Mouse (Mus musculus): Measurements from ENCODE around the gene Grm4. TPM values are rescaled to one million over a fixed set of nuclear protein-coding genes. Genes with fewer than 3 reads are reported as not detected.

Gene Grm4
- polyA plus RNA-seq, 1 experiment from 2014 or later, result 5.8 TPM

DNA sequence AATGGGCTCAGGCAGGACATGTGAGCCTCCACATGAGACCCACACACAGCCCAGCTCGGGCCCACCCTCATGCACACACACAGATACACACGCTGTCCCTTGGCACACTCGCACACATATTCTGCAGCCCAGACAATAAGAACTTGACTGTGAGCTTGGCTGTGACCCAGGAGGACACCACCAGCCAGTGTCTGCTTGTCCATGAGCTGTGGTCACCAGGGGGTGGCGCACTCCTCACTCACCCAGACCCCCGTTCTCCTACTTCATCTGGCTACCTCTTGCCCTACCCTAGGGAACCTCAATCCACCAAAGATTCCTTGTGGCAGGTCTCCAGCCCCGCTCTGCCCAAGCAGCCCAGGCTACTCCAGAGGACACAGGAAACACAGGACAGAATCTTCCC lies 72.5 kb downstream of the Grm4 start:
- no peaks in the 10 kb centered on the region for H3K36me3 ChIP-seq
- H3K9ac ChIP-seq (replicated peaks), result no peak overlapping the region
- no peak overlapping the region for H3K27ac ChIP-seq
- no peaks in the 10 kb centered on the region for H3K27me3 ChIP-seq
- H3K4me1 ChIP-seq (replicated peaks), result peaks cover 12% of the 10 kb centered on the region
- 0 out of 2 replicates have a peak, but pooled peaks have one; percentile 18 for ATAC-seq
- no peak overlapping the region for H3K4me3 ChIP-seq (replicated peaks)
- 65% methylated on average over 6 of the region's 6 CpGs for WGBS
- no peaks in the 10 kb centered on the region for H3K9me3 ChIP-seq
- no peak overlapping the region for H3K4me2 ChIP-seq (replicated peaks)

- Histone ChIP-seq H3K4me1 (replicated peaks) (peaks cover 28% of the 10 kb centered on the region), H3K36me3 (no peaks in the 10 kb centered on the region), H3K27ac (no peak overlapping the region), H3K4me3 (replicated peaks) (no peak overlapping the region), H3K4me2 (replicated peaks) (no peak overlapping the region), H3K9me3 (no peaks in the 10 kb centered on the region), H3K27me3 (no peaks in the 10 kb centered on the region), H3K9ac (replicated peaks) (no peak overlapping the region; the same call in 1 of the 2 replicates)
- WGBS, result 62% methylated on average over 17 of the region's 17 CpGs
- ATAC-seq, result peak; percentile 19; the same call in 1 of the 2 replicates
Measured at GRCm38 (mm10) chr17:27445364-27446075, 75.7 kb downstream of the Grm4 start.

- Histone ChIP-seq H3K4me3 (replicated peaks) (no peak overlapping the region), H3K4me2 (replicated peaks) (no peak overlapping the region), H3K27me3 (no peaks in the 10 kb centered on the region), H3K36me3 (no peaks in the 10 kb centered on the region), H3K4me1 (replicated peaks) (peaks cover 22% of the 10 kb centered on the region), H3K9me3 (no peaks in the 10 kb centered on the region), H3K9ac (replicated peaks) (0 out of 2 replicates have a peak overlapping the region, but pooled peaks have one; percentile 28), H3K27ac (peak overlapping the region; percentile 39)
- 40% methylated on average over 13 of the region's 13 CpGs for WGBS
- no peak for ATAC-seq
Measured at GRCm38 (mm10) chr17:27442538-27443113, 78.6 kb downstream of the Grm4 start.

DNA sequence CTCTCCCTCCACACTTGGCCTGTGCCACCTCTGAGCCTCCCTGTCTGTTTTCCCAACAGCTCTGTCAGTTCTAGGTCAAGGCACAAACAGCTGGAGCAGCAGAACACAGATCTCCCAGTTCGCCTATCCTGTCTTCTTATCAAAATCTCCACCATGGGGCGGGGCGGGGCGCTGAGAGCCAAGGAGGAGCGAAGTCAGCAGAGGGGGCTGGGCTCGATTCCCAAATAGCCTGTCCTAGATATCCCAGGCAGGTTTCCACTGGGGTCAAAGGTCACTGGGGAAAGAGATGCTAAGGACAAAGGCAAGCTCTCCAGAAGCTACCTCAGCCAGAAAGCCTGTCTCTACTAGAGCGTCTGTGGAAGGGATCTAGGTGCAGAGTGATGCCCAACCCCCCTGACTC lies 79.4 kb downstream of the Grm4 start:
- Histone ChIP-seq H3K9ac (replicated peaks) (no peak overlapping the region), H3K36me3 (no peaks in the 10 kb centered on the region), H3K4me2 (replicated peaks) (no peak overlapping the region), H3K27ac (no peak overlapping the region), H3K9me3 (no peaks in the 10 kb centered on the region), H3K27me3 (no peaks in the 10 kb centered on the region), H3K4me1 (replicated peaks) (peaks cover 26% of the 10 kb centered on the region), H3K4me3 (replicated peaks) (no peak overlapping the region)
- WGBS, result 57% methylated on average over 7 of the region's 7 CpGs
- ATAC-seq, result no peak

- no peak overlapping the region for H3K4me3 ChIP-seq (replicated peaks)
- no peak for ATAC-seq
- H3K36me3 ChIP-seq, result no peaks in the 10 kb centered on the region; the same call in 1 of the 2 replicates
- H3K4me2 ChIP-seq (replicated peaks), result no peak overlapping the region
- H3K9me3 ChIP-seq, result no peaks in the 10 kb centered on the region
- no peak overlapping the region for H3K27ac ChIP-seq
- no peak overlapping the region; the same call in 1 of the 2 replicates for H3K9ac ChIP-seq (replicated peaks)
- peaks cover 3% of the 10 kb centered on the region; the same call in 1 of the 2 replicates for H3K27me3 ChIP-seq
- H3K4me1 ChIP-seq (replicated peaks), result peaks cover 40% of the 10 kb centered on the region
- WGBS, result 21% methylated on average over 13 of the region's 13 CpGs
Measured at GRCm38 (mm10) chr17:27435799-27436198, 85.4 kb downstream of the Grm4 start.

GRCm38 (mm10) chr17:27435225-27435624 lies 86.0 kb downstream of the Grm4 start:
- ATAC-seq, result no peak
- Histone ChIP-seq H3K4me3 (replicated peaks) (no peak overlapping the region), H3K4me1 (replicated peaks) (peaks cover 41% of the 10 kb centered on the region), H3K4me2 (replicated peaks) (no peak overlapping the region), H3K9ac (replicated peaks) (no peak overlapping the region), H3K27me3 (peaks cover 3% of the 10 kb centered on the region; the same call in 1 of the 2 replicates), H3K9me3 (no peaks in the 10 kb centered on the region), H3K27ac (no peak overlapping the region), H3K36me3 (no peaks in the 10 kb centered on the region; the same call in 1 of the 2 replicates)
- 96% methylated on average over 15 of the region's 15 CpGs for WGBS

DNA sequence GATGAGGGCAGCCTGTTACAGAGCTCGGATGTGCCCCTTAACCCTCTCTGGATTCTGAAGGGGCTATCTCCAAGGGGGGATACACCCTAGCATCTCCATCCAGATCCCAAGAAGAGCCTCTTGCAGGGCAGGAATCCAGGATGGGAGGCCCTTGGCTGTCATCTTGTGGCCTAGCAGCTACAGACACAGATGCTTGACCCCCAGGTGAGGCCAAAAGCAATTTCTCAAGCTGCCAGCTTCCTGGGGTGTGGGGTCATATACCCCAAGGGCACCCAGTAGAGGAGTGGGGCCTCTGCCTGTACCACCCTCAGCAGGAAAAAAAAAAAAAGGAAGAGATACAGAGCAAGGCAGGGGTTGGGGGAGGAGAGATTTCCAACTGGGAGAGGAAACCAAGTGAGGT lies 87.1 kb downstream of the Grm4 start:
- Histone ChIP-seq H3K36me3 (peaks cover 2% of the 10 kb centered on the region; the same call in 1 of the 2 replicates), H3K4me2 (replicated peaks) (no peak overlapping the region), H3K9me3 (no peaks in the 10 kb centered on the region), H3K9ac (replicated peaks) (no peak overlapping the region), H3K27me3 (peaks cover 3% of the 10 kb centered on the region; the same call in 1 of the 2 replicates), H3K4me3 (replicated peaks) (no peak overlapping the region), H3K4me1 (replicated peaks) (peaks cover 49% of the 10 kb centered on the region), H3K27ac (no peak overlapping the region)
- WGBS, result 92% methylated on average over 1 of the region's 1 CpGs
- no peak for ATAC-seq

DNA sequence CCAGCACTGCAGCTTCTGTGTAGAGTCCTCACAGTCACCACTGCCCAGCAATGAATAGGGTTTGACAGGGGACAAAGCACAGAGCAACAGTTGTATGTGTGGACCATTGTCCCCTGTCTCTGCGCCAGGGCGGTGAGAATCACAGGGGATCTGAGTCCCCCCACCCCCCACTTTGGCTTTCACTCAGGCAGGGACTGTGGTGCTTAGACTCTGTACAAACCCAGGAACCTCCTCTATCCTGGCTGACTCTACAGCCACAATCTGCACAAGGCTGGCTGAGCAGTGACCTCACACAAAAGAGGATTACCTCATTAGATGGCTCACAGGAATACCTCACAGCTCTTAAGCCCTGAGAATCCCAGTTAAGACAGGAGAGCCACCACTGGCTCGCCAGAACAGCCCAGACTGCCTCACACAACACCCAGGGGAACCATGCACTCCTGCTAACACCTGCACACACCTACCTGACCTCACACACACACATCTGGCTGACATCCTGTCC lies 88.0 kb downstream of the Grm4 start:
- Histone ChIP-seq H3K4me3 (replicated peaks) (no peak overlapping the region), H3K27me3 (peaks cover 3% of the 10 kb centered on the region; the same call in 1 of the 2 replicates), H3K4me2 (replicated peaks) (no peak overlapping the region), H3K27ac (peak overlapping the region; percentile 41), H3K9ac (replicated peaks) (no peak overlapping the region; the same call in 1 of the 2 replicates), H3K4me1 (replicated peaks) (peaks cover 49% of the 10 kb centered on the region), H3K36me3 (peaks cover 11% of the 10 kb centered on the region), H3K9me3 (peaks cover 8% of the 10 kb centered on the region)
- peak; percentile 25; the same call in 1 of the 2 replicates for ATAC-seq
- 13% methylated on average over 3 of the region's 3 CpGs for WGBS

DNA sequence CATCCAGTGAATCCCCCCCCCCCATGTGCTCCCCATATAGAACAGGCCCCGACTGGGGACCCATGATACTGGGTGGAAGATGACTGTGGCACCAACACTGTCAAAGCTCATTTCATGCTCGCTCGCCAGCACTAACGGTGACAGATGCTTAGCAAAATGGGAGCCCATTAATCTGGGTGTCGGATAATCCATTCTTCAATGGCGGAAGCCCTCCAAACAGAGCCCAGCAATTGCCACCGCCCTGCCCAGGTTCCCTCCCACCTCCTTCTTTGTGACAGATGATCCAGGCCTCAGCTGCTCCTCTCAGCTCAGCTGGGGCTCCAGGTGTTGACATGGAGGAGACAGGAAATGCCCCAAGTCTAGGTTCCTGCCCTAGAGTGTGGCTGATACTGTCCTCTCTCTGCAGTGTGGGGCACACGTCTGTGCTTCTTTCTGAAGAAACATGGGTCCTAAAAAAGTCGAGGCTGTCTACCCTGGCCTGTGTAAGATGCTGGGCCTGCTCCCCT lies 89.0 kb downstream of the Grm4 start:
- Histone ChIP-seq H3K9ac (replicated peaks) (no peak overlapping the region), H3K36me3 (peaks cover 15% of the 10 kb centered on the region), H3K27me3 (peaks cover 3% of the 10 kb centered on the region; the same call in 1 of the 2 replicates), H3K27ac (peak overlapping the region; percentile 41), H3K4me2 (replicated peaks) (no peak overlapping the region), H3K4me1 (replicated peaks) (peaks cover 45% of the 10 kb centered on the region), H3K4me3 (replicated peaks) (no peak overlapping the region), H3K9me3 (peaks cover 11% of the 10 kb centered on the region)
- WGBS, result 26% methylated on average over 9 of the region's 9 CpGs
- peak; percentile 40 for ATAC-seq

DNA sequence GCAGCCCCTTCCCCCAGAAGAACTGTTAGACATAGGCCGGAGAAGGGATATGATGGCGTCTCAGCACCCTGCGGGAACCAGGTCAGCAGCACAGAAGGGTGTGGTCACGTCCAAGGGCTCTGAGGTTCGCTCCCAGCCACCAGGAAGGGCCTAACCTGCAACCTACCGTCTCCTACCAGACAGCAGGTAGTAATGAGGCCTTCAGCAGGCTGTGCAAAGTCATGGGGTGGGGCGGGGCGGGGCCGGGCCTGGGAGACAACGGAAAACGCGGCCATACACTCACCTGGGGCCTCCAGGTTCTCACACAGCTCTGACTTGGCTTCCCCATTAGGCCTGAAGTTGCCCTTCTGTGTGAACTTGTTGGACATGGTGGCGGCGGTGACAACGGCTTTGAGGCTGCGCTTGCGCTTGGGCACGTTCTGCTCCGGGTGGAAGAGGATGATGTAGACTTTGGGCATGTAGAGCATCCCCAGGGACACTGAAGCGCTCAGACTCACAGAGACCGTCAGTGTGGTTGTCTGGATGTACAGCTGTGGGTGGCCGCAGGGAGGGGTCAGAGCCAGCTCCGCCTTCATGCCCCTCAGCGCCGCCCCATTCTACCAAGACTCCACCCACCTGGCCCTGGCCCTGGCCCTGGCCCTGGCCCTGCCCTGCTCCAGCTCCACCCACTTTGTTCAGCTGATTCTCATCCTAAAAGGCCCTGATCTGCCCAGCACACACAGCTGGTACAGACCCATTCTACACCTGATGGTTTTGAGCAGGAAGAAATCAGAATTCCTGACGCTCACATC lies 90.0 kb downstream of the Grm4 start:
- Histone ChIP-seq H3K27ac (no peak overlapping the region), H3K27me3 (peaks cover 3% of the 10 kb centered on the region; the same call in 1 of the 2 replicates), H3K36me3 (peaks cover 15% of the 10 kb centered on the region), H3K9ac (replicated peaks) (no peak overlapping the region), H3K4me3 (replicated peaks) (no peak overlapping the region), H3K9me3 (peaks cover 11% of the 10 kb centered on the region), H3K4me1 (replicated peaks) (peaks cover 44% of the 10 kb centered on the region), H3K4me2 (replicated peaks) (no peak overlapping the region)
- ATAC-seq, result 0 out of 2 replicates have a peak, but pooled peaks have one; percentile 10
- 83% methylated on average over 26 of the region's 26 CpGs for WGBS

- ATAC-seq, result no peak
- Histone ChIP-seq H3K27ac (no peak overlapping the region), H3K36me3 (peaks cover 15% of the 10 kb centered on the region), H3K4me2 (replicated peaks) (no peak overlapping the region), H3K4me3 (replicated peaks) (no peak overlapping the region), H3K9ac (replicated peaks) (no peak overlapping the region), H3K4me1 (replicated peaks) (peaks cover 34% of the 10 kb centered on the region), H3K27me3 (no peaks in the 10 kb centered on the region), H3K9me3 (peaks cover 11% of the 10 kb centered on the region)
- WGBS, result 46% methylated on average over 9 of the region's 9 CpGs
Measured at GRCm38 (mm10) chr17:27429757-27430156, 91.4 kb downstream of the Grm4 start.

Data from midbrain, embryonic 13.5 days (tissue).